In genomic region chr8:86766548-86767211, GRCm38 (mm10) we compare ENCODE assay signal across 10 mouse cellular contexts. TPM values are rescaled to one million over a fixed set of nuclear protein-coding genes. Genes with fewer than 3 reads are reported as not detected.
A peak's percentile ranks its signal among the peaks of the same experiment; 100 is the strongest.
DNase-seq lines count a peak whose midpoint lies in the region; ATAC-seq and TF ChIP-seq lines count a peak whose summit lies in the region.
"Had no signal": no experiment of that assay in that cellular context is flagged by ENCODE, and none has a peak within 500 bp of the region (broad histone marks: within the 10 kb centered on the region; RNA-seq: fewer than 3 reads in every experiment).

No protein-coding gene starts in this region.

- 46% methylated on average over 9 of the region's 9 CpGs for WGBS in intestine, postnatal 0 days
- WGBS in stomach, postnatal 0 days = 64% methylated on average over 9 of the region's 9 CpGs
- 85% methylated on average over 9 of the region's 9 CpGs for WGBS in midbrain, embryonic 13.5 days

- H3K27ac ChIP-seq in gastrocnemius, adult 2 months = no peak overlapping the region
- no peak overlapping the region for H3K27ac ChIP-seq in testis, adult 2 months (ENCODE audit: control insufficient read depth, insufficient read depth, low read depth, low read length)
- H3K27ac ChIP-seq in intestine, postnatal 0 days (ENCODE audit: low read depth, low read length) = peak overlapping the region; percentile 86
- peak overlapping the region; percentile 91 for H3K27ac ChIP-seq in stomach, postnatal 0 days (replicated peaks)
- no peak overlapping the region for H3K27ac ChIP-seq in midbrain, embryonic 13.5 days
- H3K27ac ChIP-seq: heart, embryonic 15.5 days had no signal

- no peak overlapping the region for H3K4me3 ChIP-seq in gastrocnemius, adult 2 months
- peak overlapping the region; percentile 51 for H3K4me3 ChIP-seq in testis, adult 2 months (ENCODE audit: control insufficient read depth, low read depth, low read length)
- no peak overlapping the region for H3K4me3 ChIP-seq in intestine, postnatal 0 days (ENCODE audit: low read depth, low read length)
- H3K4me3 ChIP-seq in stomach, postnatal 0 days (ENCODE audit: low read depth, low read length) = no peak overlapping the region
- H3K4me3 ChIP-seq in midbrain, embryonic 13.5 days (replicated peaks) = no peak overlapping the region
- H3K4me3 ChIP-seq: heart, embryonic 15.5 days; megakaryocyte, embryonic 14.5 days had no signal

- no peak overlapping the region for H3K4me2 ChIP-seq in intestine, postnatal 0 days (replicated peaks; ENCODE audit: low read depth)
- H3K4me2 ChIP-seq in stomach, postnatal 0 days (replicated peaks; ENCODE audit: low read depth) = no peak overlapping the region
- no peak overlapping the region for H3K4me2 ChIP-seq in midbrain, embryonic 13.5 days (replicated peaks)
- H3K4me2 ChIP-seq: heart, embryonic 15.5 days had no signal

- intact Hi-C loops in gastrocnemius, adult 2 months (cut with DNase I) = no loop called here

- H3K9ac ChIP-seq in intestine, postnatal 0 days (ENCODE audit: low read depth, low read length) = no peak overlapping the region
- peak overlapping the region; percentile 35; the same call in 1 of the 2 replicates for H3K9ac ChIP-seq in stomach, postnatal 0 days (ENCODE audit: low read length)
- no peak overlapping the region for H3K9ac ChIP-seq in midbrain, embryonic 13.5 days (replicated peaks)
- H3K9ac ChIP-seq: heart, embryonic 15.5 days had no signal

- H3K4me1 ChIP-seq in testis, adult 2 months (ENCODE audit: control insufficient read depth, insufficient read depth, low read length) = peaks cover 2% of the 10 kb centered on the region
- H3K4me1 ChIP-seq in intestine, postnatal 0 days (replicated peaks; ENCODE audit: control insufficient read depth, insufficient read depth, low read length) = peaks cover 5% of the 10 kb centered on the region; the same call in 1 of the 2 replicates
- peaks cover 9% of the 10 kb centered on the region for H3K4me1 ChIP-seq in stomach, postnatal 0 days (replicated peaks; ENCODE audit: control insufficient read depth, insufficient read depth)
- no peaks in the 10 kb centered on the region for H3K4me1 ChIP-seq in midbrain, embryonic 13.5 days (replicated peaks)
- H3K4me1 ChIP-seq: heart, embryonic 15.5 days had no signal

- peak; percentile 89 for ATAC-seq in intestine, postnatal 0 days
- peak; percentile 83 for ATAC-seq in stomach, postnatal 0 days (ENCODE audit: low FRiP score, low TSS enrichment)
- no peak for ATAC-seq in midbrain, embryonic 13.5 days

- DNase-seq in gastrocnemius, adult 2 months = peak; percentile 39
- DNase-seq in gastrocnemius, adult 8-10 months (ENCODE audit: low spot score in 2 of 2) = no peak
- no peak for DNase-seq in testis, postnatal 10 days (ENCODE audit: low spot score)
- peak; percentile 80 for DNase-seq in stomach, postnatal 0 days (ENCODE audit: low spot score)
- no peak for DNase-seq in cerebellum, adult 18-20 months

- peak; percentile 66 for TF ChIP-seq EP300 in stomach, postnatal 0 days (optimal IDR thresholded peaks at IDR 0.05)

- H3K9me3 ChIP-seq in intestine, postnatal 0 days (ENCODE audit: control insufficient read depth) = no peaks in the 10 kb centered on the region
- H3K9me3 ChIP-seq in stomach, postnatal 0 days (ENCODE audit: control insufficient read depth, low read length) = no peaks in the 10 kb centered on the region
- H3K9me3 ChIP-seq in midbrain, embryonic 13.5 days = no peaks in the 10 kb centered on the region
- H3K9me3 ChIP-seq: heart, embryonic 15.5 days; megakaryocyte, embryonic 14.5 days had no signal

- no peak for TF ChIP-seq CTCF in gastrocnemius, adult 2 months (IDR thresholded peaks at IDR 0.05)
- TF ChIP-seq CTCF in testis, adult 2 months (IDR thresholded peaks at IDR 0.05; ENCODE audit: control insufficient read depth, insufficient read depth, insufficient replicate concordance, low read depth, low read length) = no peak
- 0 out of 2 replicates have a peak, but pooled peaks have one; percentile 4 for TF ChIP-seq CTCF in intestine, postnatal 0 days (IDR thresholded peaks at IDR 0.05; ENCODE audit: low read depth)
- no peak for TF ChIP-seq CTCF in stomach, postnatal 0 days (IDR thresholded peaks at IDR 0.05; ENCODE audit: low read depth)

- H3K36me3 ChIP-seq in testis, adult 2 months (ENCODE audit: control insufficient read depth, insufficient read depth, low read length) = no peaks in the 10 kb centered on the region
- no peaks in the 10 kb centered on the region for H3K36me3 ChIP-seq in intestine, postnatal 0 days (ENCODE audit: control insufficient read depth, insufficient read depth)
- H3K36me3 ChIP-seq in stomach, postnatal 0 days (ENCODE audit: control insufficient read depth, insufficient read depth, low read length) = no peaks in the 10 kb centered on the region
- H3K36me3 ChIP-seq in midbrain, embryonic 13.5 days = no peaks in the 10 kb centered on the region
- H3K36me3 ChIP-seq: heart, embryonic 15.5 days had no signal

- H3K27me3 ChIP-seq in testis, adult 2 months (ENCODE audit: control insufficient read depth, insufficient read depth, low read length) = no peaks in the 10 kb centered on the region
- H3K27me3 ChIP-seq in intestine, postnatal 0 days (replicated peaks; ENCODE audit: control insufficient read depth, insufficient read depth, low read length) = no peaks in the 10 kb centered on the region
- H3K27me3 ChIP-seq in stomach, postnatal 0 days (ENCODE audit: control insufficient read depth, insufficient read depth, low read length) = no peaks in the 10 kb centered on the region
- no peaks in the 10 kb centered on the region for H3K27me3 ChIP-seq in midbrain, embryonic 13.5 days
- H3K27me3 ChIP-seq: heart, embryonic 15.5 days had no signal

- no peak for TF ChIP-seq POLR2A in testis, adult 2 months (IDR thresholded peaks at IDR 0.05; ENCODE audit: control insufficient read depth, low read depth, low read length)

RNA-seq across cellular contexts. Expression of gene Siah1a, which starts 20.9 kb away (rescaled TPM):
- 10 to 100 TPM in 1 of 2 experiments, 1 to 10 TPM in 1; 9.6 to 14.9 TPM for total RNA-seq in gastrocnemius, adult 2 months (2021)
- 10 to 100 TPM; 10.4 to 14.5 (median 11.7) TPM for total RNA-seq in gastrocnemius, adult 8-10 months (2022)
- 23.7 and 26.5 TPM in 2 replicates for polyA plus RNA-seq in testis, adult 2 months (2012; rRNA removed)
- polyA plus RNA-seq in intestine, postnatal 0 days (2015; fragmentation: Nextera tagmentation; extraction: Ambion mirVana) = 26.3 and 26.5 TPM in 2 replicates
- 36.3 and 41.0 TPM in 2 replicates for polyA plus RNA-seq in stomach, postnatal 0 days (2015; fragmentation: Nextera tagmentation; extraction: Ambion mirVana)
- 90.1 and 91.0 TPM in 2 replicates for polyA plus RNA-seq in midbrain, embryonic 13.5 days (2015; fragmentation: Nextera tagmentation; extraction: Ambion mirVana)

RNA-seq across cellular contexts. Expression of gene Gm10638, which starts 21.2 kb away (rescaled TPM):
- 1 to 10 TPM; 4.9 to 5.3 TPM for total RNA-seq in gastrocnemius, adult 2 months (2021)
- total RNA-seq in gastrocnemius, adult 8-10 months (2022) = 1 to 10 TPM; 1.5 to 7.1 (median 4.4) TPM
- polyA plus RNA-seq in testis, adult 2 months (2012; rRNA removed) = 248 and 359 TPM in 2 replicates
- polyA plus RNA-seq in intestine, postnatal 0 days (2015; fragmentation: Nextera tagmentation; extraction: Ambion mirVana) = 3.5 and 4.3 TPM in 2 replicates
- 6.9 and 8.5 TPM in 2 replicates for polyA plus RNA-seq in stomach, postnatal 0 days (2015; fragmentation: Nextera tagmentation; extraction: Ambion mirVana)
- polyA plus RNA-seq in midbrain, embryonic 13.5 days (2015; fragmentation: Nextera tagmentation; extraction: Ambion mirVana) = 5.9 and 8.5 TPM in 2 replicates

Comparison
In these comparisons a context has a peak if more than half of its experiments do, and no peak if none do; other contexts are left out.
1. DNase-seq: peak in gastrocnemius, adult 2 months (single experiment) and stomach, postnatal 0 days (single experiment); none in gastrocnemius, adult 8-10 months (0 of 2), testis, postnatal 10 days (single experiment) and cerebellum, adult 18-20 months (0 of 2).
2. H3K27ac ChIP-seq: peak in intestine, postnatal 0 days (single experiment) and stomach, postnatal 0 days (single experiment); none in gastrocnemius, adult 2 months (single experiment), testis, adult 2 months (single experiment) and midbrain, embryonic 13.5 days (single experiment).
3. RNA of gene Gm10638, which starts 21.2 kb away (polyA plus RNA-seq): 248 to 359 TPM in testis, adult 2 months; 5.9 to 8.5 TPM in midbrain, embryonic 13.5 days, 6.9 to 8.5 TPM in stomach, postnatal 0 days and 3.5 to 4.3 TPM in intestine, postnatal 0 days; every median in the first group is over 10 times any median in the second.